Mouse (Mus musculus): ENCODE measurements around the gene Mpv17. TPM values are rescaled to one million over a fixed set of nuclear protein-coding genes. Genes with fewer than 3 reads are reported as not detected.

Gene Mpv17
- polyA plus RNA-seq (2014; fragmentation: Nextera tagmentation; extraction: Ambion mirVana), result 69.8 and 72.3 TPM in 2 replicates

- peaks cover 6% of the 10 kb centered on the region for H3K4me1 ChIP-seq (ENCODE audit: control insufficient read depth, insufficient read depth, low read length)
- H3K9ac ChIP-seq (replicated peaks; ENCODE audit: low read depth, low read length), result peak within 1 kb of the TSS; percentile 28
- H3K27ac ChIP-seq (ENCODE audit: low read length), result peak within 1 kb of the TSS; percentile 12; the same call in 1 of the 2 replicates
- no peaks in the 10 kb centered on the region for H3K27me3 ChIP-seq (ENCODE audit: control insufficient read depth, insufficient read depth, low read length)
- ATAC-seq (ENCODE audit: insufficient number of reproducible peaks, insufficient read depth, low FRiP score, low read depth), result peak; percentile 97
- WGBS, result under 1% methylated on average over 19 of the region's 19 CpGs
- H3K9me3 ChIP-seq (ENCODE audit: control insufficient read depth, low read depth, low read length), result no peaks in the 10 kb centered on the region
- peak within 1 kb of the TSS; percentile 71 for H3K4me2 ChIP-seq (replicated peaks; ENCODE audit: low read depth, low read length)
- H3K4me3 ChIP-seq (ENCODE audit: low read depth, low read length), result peak within 1 kb of the TSS; percentile 49
- peaks cover 25% of the 10 kb centered on the region for H3K36me3 ChIP-seq (ENCODE audit: control insufficient read depth, insufficient read depth, low read length)
Measured at GRCm38 (mm10) chr5:31154152-31154553, at the start of gene Mpv17. Mpv17 (minus strand) TSS chr5:31154251.

GRCm38 (mm10) chr5:31202933-31203332 is 48.9 kb upstream of the Mpv17 start:
- H3K4me2 ChIP-seq (replicated peaks; ENCODE audit: low read depth, low read length), result peak overlapping the region; percentile 59
- no peak for ATAC-seq (ENCODE audit: insufficient number of reproducible peaks, insufficient read depth, low FRiP score, low read depth)
- H3K27me3 ChIP-seq (ENCODE audit: control insufficient read depth, insufficient read depth, low read length), result no peaks in the 10 kb centered on the region
- H3K9ac ChIP-seq (replicated peaks; ENCODE audit: low read depth, low read length), result 0 out of 2 replicates have a peak overlapping the region, but pooled peaks have one; percentile 6
- peaks cover 59% of the 10 kb centered on the region for H3K36me3 ChIP-seq (ENCODE audit: control insufficient read depth, insufficient read depth, low read length)
- H3K9me3 ChIP-seq (ENCODE audit: control insufficient read depth, low read depth, low read length), result peaks cover 5% of the 10 kb centered on the region
- WGBS, result 89% methylated on average over 7 of the region's 7 CpGs
- peak overlapping the region; percentile 94 for H3K4me3 ChIP-seq (ENCODE audit: low read depth, low read length)
- H3K4me1 ChIP-seq (ENCODE audit: control insufficient read depth, insufficient read depth, low read length), result peaks cover 12% of the 10 kb centered on the region; the same call in 1 of the 2 replicates
- H3K27ac ChIP-seq (ENCODE audit: low read length), result peak overlapping the region; percentile 84

GRCm38 (mm10) chr5:31201742-31202590 is 47.9 kb upstream of the Mpv17 start, which contains the start of gene Zfp513:
Zfp513 (minus strand) TSS chr5:31202303.
- peak within 1 kb of the TSS; percentile 72 for H3K4me2 ChIP-seq (replicated peaks; ENCODE audit: low read depth, low read length)
- ATAC-seq (ENCODE audit: insufficient number of reproducible peaks, insufficient read depth, low FRiP score, low read depth), result peak; percentile 97
- peaks cover 5% of the 10 kb centered on the region for H3K9me3 ChIP-seq (ENCODE audit: control insufficient read depth, low read depth, low read length)
- H3K9ac ChIP-seq (replicated peaks; ENCODE audit: low read depth, low read length), result peak within 1 kb of the TSS; percentile 84
- peaks cover 61% of the 10 kb centered on the region for H3K36me3 ChIP-seq (ENCODE audit: control insufficient read depth, insufficient read depth, low read length)
- H3K27me3 ChIP-seq (ENCODE audit: control insufficient read depth, insufficient read depth, low read length), result no peaks in the 10 kb centered on the region
- peak within 1 kb of the TSS; percentile 84 for H3K27ac ChIP-seq (ENCODE audit: low read length)
- WGBS, result 1% methylated on average over 53 of the region's 53 CpGs
- H3K4me1 ChIP-seq (ENCODE audit: control insufficient read depth, insufficient read depth, low read length), result peaks cover 12% of the 10 kb centered on the region; the same call in 1 of the 2 replicates
- peak within 1 kb of the TSS; percentile 94 for H3K4me3 ChIP-seq (ENCODE audit: low read depth, low read length)

- peak overlapping the region; percentile 61 for H3K27ac ChIP-seq (ENCODE audit: low read length)
- WGBS, result 15% methylated on average over 13 of the region's 13 CpGs
- peaks cover 12% of the 10 kb centered on the region; the same call in 1 of the 2 replicates for H3K4me1 ChIP-seq (ENCODE audit: control insufficient read depth, insufficient read depth, low read length)
- peak overlapping the region; percentile 94 for H3K4me3 ChIP-seq (ENCODE audit: low read depth, low read length)
- no peak for ATAC-seq (ENCODE audit: insufficient number of reproducible peaks, insufficient read depth, low FRiP score, low read depth)
- H3K36me3 ChIP-seq (ENCODE audit: control insufficient read depth, insufficient read depth, low read length), result peaks cover 64% of the 10 kb centered on the region
- H3K27me3 ChIP-seq (ENCODE audit: control insufficient read depth, insufficient read depth, low read length), result no peaks in the 10 kb centered on the region
- H3K9me3 ChIP-seq (ENCODE audit: control insufficient read depth, low read depth, low read length), result peaks cover 5% of the 10 kb centered on the region
- peak overlapping the region; percentile 84 for H3K9ac ChIP-seq (replicated peaks; ENCODE audit: low read depth, low read length)
- peak overlapping the region; percentile 72 for H3K4me2 ChIP-seq (replicated peaks; ENCODE audit: low read depth, low read length)
Measured at GRCm38 (mm10) chr5:31201042-31201741, 47.1 kb upstream of the Mpv17 start.

GRCm38 (mm10) chr5:31200327-31200768 is 46.3 kb upstream of the Mpv17 start:
- Histone ChIP-seq H3K9ac (replicated peaks; ENCODE audit: low read depth, low read length) (no peak overlapping the region), H3K36me3 (ENCODE audit: control insufficient read depth, insufficient read depth, low read length) (peaks cover 68% of the 10 kb centered on the region), H3K4me3 (ENCODE audit: low read depth, low read length) (no peak overlapping the region; the same call in 1 of the 2 replicates), H3K4me2 (replicated peaks; ENCODE audit: low read depth, low read length) (peak overlapping the region; percentile 72; the same call in 1 of the 2 replicates), H3K27me3 (ENCODE audit: control insufficient read depth, insufficient read depth, low read length) (no peaks in the 10 kb centered on the region), H3K4me1 (ENCODE audit: control insufficient read depth, insufficient read depth, low read length) (peaks cover 12% of the 10 kb centered on the region; the same call in 1 of the 2 replicates), H3K27ac (ENCODE audit: low read length) (no peak overlapping the region), H3K9me3 (ENCODE audit: control insufficient read depth, low read depth, low read length) (peaks cover 5% of the 10 kb centered on the region)
- WGBS, result 90% methylated on average over 27 of the region's 27 CpGs
- ATAC-seq (ENCODE audit: insufficient number of reproducible peaks, insufficient read depth, low FRiP score, low read depth), result no peak

- ATAC-seq (ENCODE audit: insufficient number of reproducible peaks, insufficient read depth, low FRiP score, low read depth), result no peak
- Histone ChIP-seq H3K9me3 (ENCODE audit: control insufficient read depth, low read depth, low read length) (peaks cover 5% of the 10 kb centered on the region), H3K4me3 (ENCODE audit: low read depth, low read length) (no peak overlapping the region), H3K36me3 (ENCODE audit: control insufficient read depth, insufficient read depth, low read length) (peaks cover 72% of the 10 kb centered on the region), H3K27me3 (ENCODE audit: control insufficient read depth, insufficient read depth, low read length) (no peaks in the 10 kb centered on the region), H3K4me2 (replicated peaks; ENCODE audit: low read depth, low read length) (no peak overlapping the region), H3K27ac (ENCODE audit: low read length) (no peak overlapping the region), H3K9ac (replicated peaks; ENCODE audit: low read depth, low read length) (no peak overlapping the region), H3K4me1 (ENCODE audit: control insufficient read depth, insufficient read depth, low read length) (peaks cover 12% of the 10 kb centered on the region; the same call in 1 of the 2 replicates)
- WGBS, result 81% methylated on average over 9 of the region's 9 CpGs
Measured at GRCm38 (mm10) chr5:31199893-31200292, 45.8 kb upstream of the Mpv17 start.

- no peak overlapping the region for H3K9ac ChIP-seq (replicated peaks; ENCODE audit: low read depth, low read length)
- H3K9me3 ChIP-seq (ENCODE audit: control insufficient read depth, low read depth, low read length), result peaks cover 5% of the 10 kb centered on the region
- no peak overlapping the region for H3K4me2 ChIP-seq (replicated peaks; ENCODE audit: low read depth, low read length)
- H3K4me1 ChIP-seq (ENCODE audit: control insufficient read depth, insufficient read depth, low read length), result peaks cover 13% of the 10 kb centered on the region; the same call in 1 of the 2 replicates
- peaks cover 71% of the 10 kb centered on the region for H3K36me3 ChIP-seq (ENCODE audit: control insufficient read depth, insufficient read depth, low read length)
- no peak overlapping the region for H3K27ac ChIP-seq (ENCODE audit: low read length)
- H3K27me3 ChIP-seq (ENCODE audit: control insufficient read depth, insufficient read depth, low read length), result no peaks in the 10 kb centered on the region
- whole genome bisulfite sequencing, result 90% methylated on average over 19 of the region's 19 CpGs
- no peak for ATAC-seq (ENCODE audit: insufficient number of reproducible peaks, insufficient read depth, low FRiP score, low read depth)
- H3K4me3 ChIP-seq (ENCODE audit: low read depth, low read length), result no peak overlapping the region
Measured at GRCm38 (mm10) chr5:31199321-31199892, 45.4 kb upstream of the Mpv17 start.

All from stomach, embryonic 14.5 days (tissue).